Mouse (Mus musculus): ENCODE measurements around the gene Armh4.

DNA sequence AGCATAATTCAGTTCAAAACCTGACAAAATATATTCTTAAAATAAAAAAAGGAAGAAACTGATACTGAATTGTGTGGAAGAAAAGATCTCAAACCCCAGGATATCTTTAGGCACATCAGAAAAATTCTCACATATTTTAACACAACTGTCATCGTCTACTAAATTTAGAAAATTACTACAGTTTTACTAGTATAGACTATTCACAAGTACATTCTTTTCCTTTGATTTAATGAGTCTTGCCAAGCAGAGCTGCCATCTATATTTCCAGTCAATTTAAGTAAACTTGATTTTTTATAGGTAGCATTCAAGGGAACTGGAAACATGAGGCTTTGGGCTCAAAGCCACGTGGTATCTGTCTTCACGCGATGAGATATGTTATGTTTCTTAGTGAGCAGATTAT is 16.6 kb downstream of the Armh4 start:
- TF ChIP-seq CTCF (IDR thresholded peaks at IDR 0.05; ENCODE audit: borderline replicate concordance, insufficient read depth, low read depth, low read length): no peak
- no peak for TF ChIP-seq POLR2A (IDR thresholded peaks at IDR 0.05; ENCODE audit: borderline replicate concordance, insufficient read depth, low read length)

All from cerebellum, adult 2 months (tissue).